Mouse (Mus musculus): ENCODE results near the gene Tmod2.

GRCm38 (mm10) chr9:75534431-75534962, 76.6 kb downstream of the Tmod2 start:
- TF ChIP-seq CTCF (conservative IDR thresholded peaks at IDR 0.05 in 1 of 2, IDR thresholded peaks at IDR 0.05 in 1 of 2; ENCODE audit: low read depth in 2 of 2, low read length in 2 of 2) (no peak), EP300 (IDR thresholded peaks at IDR 0.05; ENCODE audit: low read length) (no peak), E2F4 (IDR thresholded peaks at IDR 0.05; ENCODE audit: insufficient replicate concordance, low read depth, low read length) (no peak)
